Mouse (Mus musculus): ENCODE measurements around the gene Olfr688. TPM values are rescaled to one million over a fixed set of nuclear protein-coding genes. Genes with fewer than 3 reads are reported as not detected.
A peak's percentile ranks its signal among the peaks of the same experiment; 100 is the strongest.

Gene Olfr688
- polyA plus RNA-seq (2012; fragmentation: generic; extraction: Trizol): not detected
- long read RNA-seq, experiment 1: 0 reads
- long read RNA-seq, experiment 2: 0 reads

- Histone ChIP-seq H3K27me3 (ENCODE audit: control insufficient read depth, insufficient read depth, insufficient read length) (no peaks in the 10 kb centered on the region), H3K36me3 (ENCODE audit: control insufficient read depth, insufficient read depth) (no peaks in the 10 kb centered on the region), H3K79me2 (ENCODE audit: control insufficient read depth, insufficient read depth) (no peaks in the 10 kb centered on the region), H3K79me3 (ENCODE audit: low read depth) (no peaks in the 10 kb centered on the region), H3K4me3 (ENCODE audit: insufficient read depth, poor library complexity, severe bottlenecking) (no peak within 1 kb of the TSS), H3ac (ENCODE audit: control insufficient read depth, insufficient read length, low read depth) (no peak within 1 kb of the TSS)
- TF ChIP-seq CEBPB (IDR thresholded peaks at IDR 0.05; ENCODE audit: low read depth) (no peak), MYOD1 (IDR thresholded peaks at IDR 0.05; ENCODE audit: control insufficient read depth, insufficient read length, low read depth) (no peak), MAX (IDR thresholded peaks at IDR 0.05) (no peak), MYOG (IDR thresholded peaks at IDR 0.05; ENCODE audit: control insufficient read depth, extremely low read depth, insufficient read length) (no peak), USF1 (IDR thresholded peaks at IDR 0.05; ENCODE audit: low read depth) (no peak), CTCF (IDR thresholded peaks at IDR 0.05; ENCODE audit: control insufficient read depth, insufficient read depth, insufficient read length) (no peak), FOSL1 (IDR thresholded peaks at IDR 0.05; ENCODE audit: insufficient read depth, low read length, poor library complexity, severe bottlenecking) (no peak)
Measured at GRCm38 (mm10) chr7:105287795-105288194, at the start of gene Olfr688. Gene Olfr688 (plus strand): TSS chr7:105288095.

GRCm38 (mm10) chr7:105247671-105248070 lies 40.2 kb upstream of the Olfr688 start:
- no peak overlapping the region for H3K4me3 ChIP-seq (ENCODE audit: insufficient read depth, poor library complexity, severe bottlenecking)
- no peaks in the 10 kb centered on the region for H3K27me3 ChIP-seq (ENCODE audit: control insufficient read depth, insufficient read depth, insufficient read length)
- no peaks in the 10 kb centered on the region for H3K79me2 ChIP-seq (ENCODE audit: control insufficient read depth, insufficient read depth)
- H3ac ChIP-seq (ENCODE audit: control insufficient read depth, insufficient read length, low read depth): no peak overlapping the region
- TF ChIP-seq MAX (IDR thresholded peaks at IDR 0.05): no peak
- no peak for TF ChIP-seq USF1 (IDR thresholded peaks at IDR 0.05; ENCODE audit: low read depth)
- TF ChIP-seq FOSL1 (IDR thresholded peaks at IDR 0.05; ENCODE audit: insufficient read depth, low read length, poor library complexity, severe bottlenecking): no peak
- no peak for TF ChIP-seq MYOG (IDR thresholded peaks at IDR 0.05; ENCODE audit: control insufficient read depth, extremely low read depth, insufficient read length)
- H3K79me3 ChIP-seq (ENCODE audit: low read depth): no peaks in the 10 kb centered on the region
- no peaks in the 10 kb centered on the region for H3K36me3 ChIP-seq (ENCODE audit: control insufficient read depth, insufficient read depth)

- Histone ChIP-seq H3K79me3 (ENCODE audit: low read depth) (no peaks in the 10 kb centered on the region), H3K79me2 (ENCODE audit: control insufficient read depth, insufficient read depth) (no peaks in the 10 kb centered on the region), H3K4me3 (ENCODE audit: insufficient read depth, poor library complexity, severe bottlenecking) (no peak overlapping the region), H3K27me3 (ENCODE audit: control insufficient read depth, insufficient read depth, insufficient read length) (no peaks in the 10 kb centered on the region), H3ac (ENCODE audit: control insufficient read depth, insufficient read length, low read depth) (no peak overlapping the region), H3K36me3 (ENCODE audit: control insufficient read depth, insufficient read depth) (no peaks in the 10 kb centered on the region)
- TF ChIP-seq FOSL1 (IDR thresholded peaks at IDR 0.05; ENCODE audit: insufficient read depth, low read length, poor library complexity, severe bottlenecking): no peak
- no peak for TF ChIP-seq MYOD1 (IDR thresholded peaks at IDR 0.05; ENCODE audit: control insufficient read depth, insufficient read length, low read depth)
- no peak for TF ChIP-seq MAX (IDR thresholded peaks at IDR 0.05)
Measured at GRCm38 (mm10) chr7:105248197-105248596, 39.7 kb upstream of the Olfr688 start.

- Histone ChIP-seq H3K79me2 (ENCODE audit: control insufficient read depth, insufficient read depth) (no peaks in the 10 kb centered on the region), H3ac (ENCODE audit: control insufficient read depth, insufficient read length, low read depth) (no peak overlapping the region), H3K4me3 (ENCODE audit: insufficient read depth, poor library complexity, severe bottlenecking) (no peak overlapping the region), H3K36me3 (ENCODE audit: control insufficient read depth, insufficient read depth) (no peaks in the 10 kb centered on the region), H3K27me3 (ENCODE audit: control insufficient read depth, insufficient read depth, insufficient read length) (no peaks in the 10 kb centered on the region), H3K79me3 (ENCODE audit: low read depth) (no peaks in the 10 kb centered on the region)
- no peak for TF ChIP-seq USF1 (IDR thresholded peaks at IDR 0.05; ENCODE audit: low read depth)
- peak; percentile 15 for TF ChIP-seq CTCF (IDR thresholded peaks at IDR 0.05; ENCODE audit: control insufficient read depth, insufficient read depth, insufficient read length)
Measured at GRCm38 (mm10) chr7:105256656-105257055, 31.2 kb upstream of the Olfr688 start.

GRCm38 (mm10) chr7:105272426-105272825 lies 15.5 kb upstream of the Olfr688 start:
- H3K36me3 ChIP-seq (ENCODE audit: control insufficient read depth, insufficient read depth): no peaks in the 10 kb centered on the region
- no peaks in the 10 kb centered on the region for H3K79me2 ChIP-seq (ENCODE audit: control insufficient read depth, insufficient read depth)
- H3K79me3 ChIP-seq (ENCODE audit: low read depth): no peaks in the 10 kb centered on the region
- H3ac ChIP-seq (ENCODE audit: control insufficient read depth, insufficient read length, low read depth): no peak overlapping the region
- no peak overlapping the region for H3K4me3 ChIP-seq (ENCODE audit: insufficient read depth, poor library complexity, severe bottlenecking)
- TF ChIP-seq CTCF (IDR thresholded peaks at IDR 0.05; ENCODE audit: control insufficient read depth, insufficient read depth, insufficient read length): no peak
- no peak for TF ChIP-seq MYOG (IDR thresholded peaks at IDR 0.05; ENCODE audit: control insufficient read depth, extremely low read depth, insufficient read length)
- TF ChIP-seq CEBPB (IDR thresholded peaks at IDR 0.05; ENCODE audit: low read depth): no peak
- no peak for TF ChIP-seq MAX (IDR thresholded peaks at IDR 0.05)
- TF ChIP-seq MYOD1 (IDR thresholded peaks at IDR 0.05; ENCODE audit: control insufficient read depth, insufficient read length, low read depth): no peak
- no peak for TF ChIP-seq FOSL1 (IDR thresholded peaks at IDR 0.05; ENCODE audit: insufficient read depth, low read length, poor library complexity, severe bottlenecking)
- no peak for TF ChIP-seq USF1 (IDR thresholded peaks at IDR 0.05; ENCODE audit: low read depth)
- H3K27me3 ChIP-seq (ENCODE audit: control insufficient read depth, insufficient read depth, insufficient read length): no peaks in the 10 kb centered on the region

- no peak overlapping the region for H3ac ChIP-seq (ENCODE audit: control insufficient read depth, insufficient read length, low read depth)
- H3K4me3 ChIP-seq (ENCODE audit: insufficient read depth, poor library complexity, severe bottlenecking): no peak overlapping the region
- TF ChIP-seq MAX (IDR thresholded peaks at IDR 0.05): no peak
- TF ChIP-seq CEBPB (IDR thresholded peaks at IDR 0.05; ENCODE audit: low read depth): no peak
- no peak for TF ChIP-seq FOSL1 (IDR thresholded peaks at IDR 0.05; ENCODE audit: insufficient read depth, low read length, poor library complexity, severe bottlenecking)
- no peak for TF ChIP-seq MYOG (IDR thresholded peaks at IDR 0.05; ENCODE audit: control insufficient read depth, extremely low read depth, insufficient read length)
- TF ChIP-seq MYOD1 (IDR thresholded peaks at IDR 0.05; ENCODE audit: control insufficient read depth, insufficient read length, low read depth): no peak
- TF ChIP-seq USF1 (IDR thresholded peaks at IDR 0.05; ENCODE audit: low read depth): no peak
- no peak for TF ChIP-seq CTCF (IDR thresholded peaks at IDR 0.05; ENCODE audit: control insufficient read depth, insufficient read depth, insufficient read length)
- no peaks in the 10 kb centered on the region for H3K27me3 ChIP-seq (ENCODE audit: control insufficient read depth, insufficient read depth, insufficient read length)
- no peaks in the 10 kb centered on the region for H3K79me2 ChIP-seq (ENCODE audit: control insufficient read depth, insufficient read depth)
- H3K36me3 ChIP-seq (ENCODE audit: control insufficient read depth, insufficient read depth): no peaks in the 10 kb centered on the region
- no peaks in the 10 kb centered on the region for H3K79me3 ChIP-seq (ENCODE audit: low read depth)
Measured at GRCm38 (mm10) chr7:105290051-105290450, 2.2 kb downstream of the Olfr688 start.
